Mouse (Mus musculus) intestine, postnatal 0 days (tissue): ENCODE results near the gene Tango2. TPM values are rescaled to one million over a fixed set of nuclear protein-coding genes. Genes with fewer than 3 reads are reported as not detected.
A peak's percentile ranks its signal among the peaks of the same experiment; 100 is the strongest.

Experiments
- ATAC-seq: fragments of 200-750 bp; cut with Nextera tagmentation; 2 replicates; pipeline ENCODE4 v1.8.0; 2017; ENCODE audit warnings: mild to moderate bottlenecking, moderate TSS enrichment, moderate library complexity
- H3K27ac ChIP-seq: fragments of 300-500 bp; sonication (generic); 2 replicates; pipeline ENCODE4 v1.5.1; 2014; ENCODE audit warnings: mild to moderate bottlenecking, low read depth, low read length, moderate library complexity
- H3K27me3 ChIP-seq: fragments of 300-500 bp; sonication (generic); replicated peaks from 2 replicates; pipeline ENCODE4 v1.6.1; 2014; ENCODE audit warnings: low read length, mixed read lengths; ENCODE audit not compliant: control insufficient read depth, insufficient read depth
- H3K36me3 ChIP-seq: fragments of 300-500 bp; sonication (generic); 2 replicates; pipeline ENCODE4 v1.6.1; 2014; ENCODE audit warnings: mild to moderate bottlenecking, moderate library complexity; ENCODE audit not compliant: control insufficient read depth, insufficient read depth
- H3K4me1 ChIP-seq: fragments of 300-500 bp; sonication (generic); replicated peaks from 2 replicates; pipeline ENCODE4 v1.6.1; 2014; ENCODE audit warnings: antibody characterized with exemption, low read length, mixed read lengths; ENCODE audit not compliant: control insufficient read depth, insufficient read depth
- H3K4me2 ChIP-seq: fragments of 300-500 bp; sonication (generic); replicated peaks from 2 replicates; pipeline ENCODE4 v1.6.1; 2014; ENCODE audit warnings: low read depth, mild to moderate bottlenecking, moderate library complexity
- H3K4me3 ChIP-seq: fragments of 300-500 bp; sonication (generic); 2 replicates; pipeline ENCODE4 v1.5.1; 2014; ENCODE audit warnings: low read depth, low read length
- H3K9ac ChIP-seq: fragments of 300-500 bp; sonication (generic); 2 replicates; pipeline ENCODE4 v1.6.1; 2014; ENCODE audit warnings: mild to moderate bottlenecking, low read depth, low read length
- H3K9me3 ChIP-seq: fragments of 300-500 bp; sonication (generic); 2 replicates; pipeline ENCODE4 v1.6.1; 2016; ENCODE audit warnings: mixed run types; ENCODE audit not compliant: control insufficient read depth
- CTCF ChIP-seq: sonication (generic); IDR thresholded peaks from 2 replicates; pipeline ENCODE4 v1.5.1; 2016; ENCODE audit warnings: low read depth, mild to moderate bottlenecking, control low read depth, antibody characterized with exemption, moderate library complexity
- WGBS: fragments of 180-500 bp; shearing (Covaris S2); extraction: QIAGEN DNeasy Blood & Tissue Kit; methylation state at CpG from one replicate; pipeline ENCODE4 v1.1.7; 2014; 5-methylcytosine and 5-hydroxymethylcytosine counted together
- polyA plus RNA-seq: library from polyadenylated mRNA; unstranded; fragments of >200 nt; fragmentation: Nextera tagmentation; extraction: Ambion mirVana; gene quantifications from 2 replicates; pipeline ENCODE4 v1.2.1, GENCODE M21; 2015

Gene Tango2
- polyA plus RNA-seq, 1 experiment from 2014 or later = 78.6 TPM

- peak; percentile 92 for ATAC-seq
- peak overlapping the region; percentile 75 for H3K4me3 ChIP-seq
Observed at GRCm38 (mm10) chr16:18288581-18289061, 59.3 kb downstream of the Tango2 start.

GRCm38 (mm10) chr16:18288166-18288565, 59.7 kb downstream of the Tango2 start:
- Histone ChIP-seq H3K4me3 (peak overlapping the region; percentile 75), H3K4me2 (peak overlapping the region; percentile 83), H3K27me3 (no peaks in the 10 kb centered on the region), H3K9ac (peak overlapping the region; percentile 88), H3K9me3 (no peaks in the 10 kb centered on the region), H3K27ac (no peak overlapping the region), H3K4me1 (0 out of 2 replicates have a peak, but pooled peaks cover 2% of the 10 kb centered on the region), H3K36me3 (peaks cover 21% of the 10 kb centered on the region)
- no peak for ATAC-seq
- no peak for TF ChIP-seq CTCF
- WGBS = under 1% methylated on average over 4 of the region's 4 CpGs

More at GRCm38 (mm10) chr16:18288581-18289061, 59.3 kb downstream of the Tango2 start:
- Histone ChIP-seq H3K36me3 (peaks cover 16% of the 10 kb centered on the region), H3K9ac (peak overlapping the region; percentile 88), H3K4me1 (0 out of 2 replicates have a peak, but pooled peaks cover 2% of the 10 kb centered on the region), H3K27me3 (no peaks in the 10 kb centered on the region), H3K9me3 (no peaks in the 10 kb centered on the region), H3K27ac (peak overlapping the region; percentile 79), H3K4me2 (peak overlapping the region; percentile 83)
- TF ChIP-seq CTCF = no peak
- WGBS = under 1% methylated on average over 31 of the region's 31 CpGs

GRCm38 (mm10) chr16:18275166-18275565, 72.7 kb downstream of the Tango2 start:
- no peak overlapping the region for H3K9ac ChIP-seq
- peaks cover 79% of the 10 kb centered on the region for H3K36me3 ChIP-seq
- no peak overlapping the region for H3K4me2 ChIP-seq
- H3K4me3 ChIP-seq = no peak overlapping the region
- TF ChIP-seq CTCF = no peak
- H3K27me3 ChIP-seq = no peaks in the 10 kb centered on the region
- no peaks in the 10 kb centered on the region for H3K9me3 ChIP-seq
- WGBS = 93% methylated on average over 2 of the region's 2 CpGs
- no peak overlapping the region for H3K27ac ChIP-seq
- H3K4me1 ChIP-seq = no peaks in the 10 kb centered on the region
- no peak for ATAC-seq

GRCm38 (mm10) chr16:18268182-18268581, 79.7 kb downstream of the Tango2 start:
- Histone ChIP-seq H3K27ac (no peak overlapping the region), H3K4me2 (no peak overlapping the region), H3K9me3 (no peaks in the 10 kb centered on the region), H3K4me3 (no peak overlapping the region), H3K4me1 (no peaks in the 10 kb centered on the region), H3K36me3 (peaks cover 65% of the 10 kb centered on the region), H3K9ac (no peak overlapping the region), H3K27me3 (no peaks in the 10 kb centered on the region)
- TF ChIP-seq CTCF = peak; percentile 60
- 77% methylated on average over 5 of the region's 5 CpGs for WGBS
- ATAC-seq = no peak

GRCm38 (mm10) chr16:18265024-18265423, 82.9 kb downstream of the Tango2 start:
- H3K9ac ChIP-seq = no peak overlapping the region
- H3K9me3 ChIP-seq = no peaks in the 10 kb centered on the region
- no peak for ATAC-seq
- no peak for TF ChIP-seq CTCF
- H3K4me1 ChIP-seq = no peaks in the 10 kb centered on the region
- no peak overlapping the region for H3K4me3 ChIP-seq
- WGBS = 90% methylated on average over 2 of the region's 2 CpGs
- peaks cover 61% of the 10 kb centered on the region for H3K36me3 ChIP-seq
- H3K4me2 ChIP-seq = no peak overlapping the region
- H3K27ac ChIP-seq = no peak overlapping the region
- no peaks in the 10 kb centered on the region for H3K27me3 ChIP-seq

GRCm38 (mm10) chr16:18258221-18258620, 89.7 kb downstream of the Tango2 start, which contains the start of gene Gm49776:
Gene Gm49776, minus strand, starts transcription at chr16:18258321.
- no peak for TF ChIP-seq CTCF
- no peak within 1 kb of the TSS for H3K9ac ChIP-seq
- no peak for ATAC-seq
- H3K27ac ChIP-seq = no peak within 1 kb of the TSS
- 85% methylated on average over 2 of the region's 2 CpGs for WGBS
- no peak within 1 kb of the TSS for H3K4me3 ChIP-seq
- H3K36me3 ChIP-seq = peaks cover 83% of the 10 kb centered on the region
- H3K4me1 ChIP-seq = no peaks in the 10 kb centered on the region
- no peak within 1 kb of the TSS for H3K4me2 ChIP-seq
- H3K9me3 ChIP-seq = no peaks in the 10 kb centered on the region
- H3K27me3 ChIP-seq = no peaks in the 10 kb centered on the region
